Mouse (Mus musculus) testis, adult 2 months (tissue): ENCODE measurements around the gene Abca2. TPM values are rescaled to one million over a fixed set of nuclear protein-coding genes. Genes with fewer than 3 reads are reported as not detected.

Source experiments
- H3K27ac ChIP-seq: fragments of 200-500 bp; 2 replicates; pipeline ENCODE4 v1.5.1; 2012; ENCODE audit warnings: low read depth, low read length; ENCODE audit not compliant: control insufficient read depth, insufficient read depth
- H3K27me3 ChIP-seq: fragments of 200-500 bp; 2 replicates; pipeline ENCODE4 v1.6.1; 2012; ENCODE audit warnings: mild to moderate bottlenecking, low read length, moderate library complexity; ENCODE audit not compliant: control insufficient read depth, insufficient read depth
- H3K36me3 ChIP-seq: fragments of 200-500 bp; 2 replicates; pipeline ENCODE4 v1.6.1; 2012; ENCODE audit warnings: mild to moderate bottlenecking, low read length; ENCODE audit not compliant: control insufficient read depth, insufficient read depth
- H3K4me1 ChIP-seq: fragments of 200-500 bp; 2 replicates; pipeline ENCODE4 v1.6.1; 2012; ENCODE audit warnings: low read length; ENCODE audit not compliant: control insufficient read depth, insufficient read depth
- H3K4me3 ChIP-seq: fragments of 200-500 bp; 2 replicates; pipeline ENCODE4 v1.5.1; 2012; ENCODE audit warnings: low read depth, mild to moderate bottlenecking, low read length, moderate library complexity, mixed read lengths; ENCODE audit not compliant: control insufficient read depth
- CTCF ChIP-seq: fragments of 200-500 bp; IDR thresholded peaks from 2 replicates; pipeline ENCODE4 v1.5.1; 2012; ENCODE audit warnings: low read depth, mild to moderate bottlenecking, inconsistent platforms, low read length, moderate library complexity; ENCODE audit not compliant: control insufficient read depth, insufficient read depth, insufficient replicate concordance
- POLR2A ChIP-seq: fragments of 200-500 bp; IDR thresholded peaks from 2 replicates; pipeline ENCODE4 v1.6.1; 2012; ENCODE audit warnings: low read depth, mild to moderate bottlenecking, inconsistent platforms, low read length, moderate library complexity; ENCODE audit not compliant: control insufficient read depth
- polyA plus RNA-seq: library from polyadenylated mRNA; depleted of rRNA; stranded (reverse); fragments of >200 nt; gene quantifications from 2 replicates; pipeline ENCODE4 v1.2.3, GENCODE M21; 2012; rRNA removed

Gene Abca2
- 17.3 and 18.3 TPM in 2 replicates for polyA plus RNA-seq

- Histone ChIP-seq H3K4me3 (peak within 1 kb of the TSS; percentile 79), H3K27me3 (no peaks in the 10 kb centered on the region), H3K4me1 (peaks cover 9% of the 10 kb centered on the region), H3K36me3 (no peaks in the 10 kb centered on the region), H3K27ac (peak within 1 kb of the TSS; percentile 30)
- TF ChIP-seq CTCF = peak; percentile 92
- peak; percentile 9; the same call in 1 of the 2 replicates for TF ChIP-seq POLR2A
Measured at GRCm38 (mm10) chr2:25428442-25429236, at the start of gene Abca2. Gene Abca2 (plus strand): TSS chr2:25428703.

DNA sequence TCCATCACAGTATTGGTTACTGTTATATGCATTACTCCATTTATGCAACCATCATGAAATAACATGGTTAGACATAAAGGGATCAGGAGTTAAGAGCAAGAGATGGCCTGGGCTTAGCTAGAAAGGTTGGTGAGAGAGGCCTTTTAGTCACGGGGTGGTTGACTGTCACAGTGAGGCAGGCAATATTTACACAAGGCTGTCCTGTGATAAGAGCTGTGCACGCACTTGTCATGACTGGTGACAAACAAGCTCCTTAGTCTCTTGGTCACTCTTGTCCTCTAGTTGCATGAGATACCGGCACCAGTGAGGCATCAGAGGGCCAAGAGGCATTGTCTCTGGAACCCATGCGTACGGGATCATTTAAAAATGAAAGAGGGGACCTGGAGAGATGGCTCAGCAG lies 44.0 kb upstream of the Abca2 start:
- Histone ChIP-seq H3K27me3 (no peaks in the 10 kb centered on the region), H3K4me1 (no peaks in the 10 kb centered on the region; the same call in none of the 2 replicates), H3K36me3 (no peaks in the 10 kb centered on the region), H3K27ac (no peak overlapping the region), H3K4me3 (no peak overlapping the region)
- TF ChIP-seq POLR2A = no peak
- no peak for TF ChIP-seq CTCF

DNA sequence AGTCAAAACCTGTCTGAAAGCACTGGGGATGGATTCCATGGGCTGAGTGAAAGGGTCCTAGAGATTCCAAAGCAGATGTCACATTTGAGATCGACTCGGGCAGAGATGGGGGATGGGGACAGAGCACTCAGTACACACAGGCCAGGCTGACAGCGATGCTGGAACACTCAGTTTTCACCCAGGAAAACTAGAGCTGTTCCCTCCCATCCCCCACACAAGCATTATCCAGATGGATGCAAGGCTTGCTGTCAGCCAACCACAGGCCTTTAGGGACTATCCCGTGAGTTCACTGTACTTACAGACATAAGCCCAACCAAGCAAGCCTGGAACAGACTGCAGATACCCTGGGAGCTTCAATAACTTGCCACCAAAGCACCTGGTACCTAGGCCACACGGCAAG lies 37.2 kb upstream of the Abca2 start:
- no peak for TF ChIP-seq CTCF
- TF ChIP-seq POLR2A = no peak
- Histone ChIP-seq H3K27me3 (no peaks in the 10 kb centered on the region), H3K36me3 (no peaks in the 10 kb centered on the region)

GRCm38 (mm10) chr2:25394281-25395221 lies 34.0 kb upstream of the Abca2 start:
- TF ChIP-seq POLR2A = no peak
- no peak for TF ChIP-seq CTCF
- no peaks in the 10 kb centered on the region for H3K36me3 ChIP-seq
- H3K4me1 ChIP-seq = peaks cover 10% of the 10 kb centered on the region
- no peak overlapping the region for H3K27ac ChIP-seq
- H3K4me3 ChIP-seq = no peak overlapping the region
- H3K27me3 ChIP-seq = no peaks in the 10 kb centered on the region

More for the DNA sequence above, 37.2 kb upstream of the Abca2 start:
- Histone ChIP-seq H3K4me3 (no peak overlapping the region), H3K27ac (no peak overlapping the region), H3K4me1 (peaks cover 8% of the 10 kb centered on the region)

DNA sequence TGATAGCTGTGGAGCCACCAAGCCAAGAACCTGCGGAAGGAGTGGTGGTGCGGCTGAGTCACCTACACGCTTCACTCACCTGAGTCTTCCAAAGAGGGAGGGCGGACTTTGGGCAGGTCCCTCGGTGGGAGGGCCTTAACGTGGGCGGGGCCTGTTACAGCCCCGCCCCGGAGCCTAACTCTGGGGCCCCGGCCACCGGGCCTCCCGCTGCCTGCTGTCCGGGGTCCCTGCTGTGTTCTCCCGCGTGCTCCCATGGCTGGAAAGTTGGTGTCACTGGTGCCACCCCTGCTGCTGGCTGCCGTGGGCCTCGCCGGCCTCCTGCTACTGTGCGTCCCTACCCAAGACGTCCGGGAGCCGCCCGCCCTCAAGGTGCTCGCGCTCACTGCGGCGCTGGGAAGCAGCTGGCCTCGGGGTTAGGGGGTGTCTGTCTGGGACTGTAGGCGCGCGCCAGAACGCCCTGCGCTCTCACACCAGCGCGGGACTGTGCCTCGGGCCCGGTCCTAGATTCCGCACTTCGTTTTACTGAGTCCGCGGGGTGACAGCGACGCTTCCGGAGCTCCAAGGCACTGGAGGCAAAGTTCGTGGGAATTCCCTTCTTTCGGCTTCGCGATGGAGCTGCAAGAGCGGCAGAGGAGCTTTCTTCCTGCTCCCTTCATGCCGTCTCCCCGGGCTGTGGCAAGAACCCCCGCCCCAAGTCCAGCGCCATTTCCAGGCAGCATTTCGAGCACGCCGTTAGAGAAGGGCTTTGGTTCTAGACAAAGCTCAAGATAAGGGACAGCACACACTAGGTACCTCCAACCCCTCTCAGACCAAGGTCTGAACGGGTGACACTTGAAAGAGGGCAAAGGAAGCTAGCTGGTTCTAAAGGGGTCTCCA lies 32.5 kb upstream of the Abca2 start, which contains the start of gene Entpd2:
Gene Entpd2 (plus strand): TSS at position 154 of the 876 bp plus-strand sequence.
- no peaks in the 10 kb centered on the region for H3K27me3 ChIP-seq
- H3K4me3 ChIP-seq = peak within 1 kb of the TSS; percentile 67
- peaks cover 10% of the 10 kb centered on the region for H3K4me1 ChIP-seq
- H3K36me3 ChIP-seq = no peaks in the 10 kb centered on the region
- H3K27ac ChIP-seq = no peak within 1 kb of the TSS
- TF ChIP-seq POLR2A (no peak), CTCF (no peak)

DNA sequence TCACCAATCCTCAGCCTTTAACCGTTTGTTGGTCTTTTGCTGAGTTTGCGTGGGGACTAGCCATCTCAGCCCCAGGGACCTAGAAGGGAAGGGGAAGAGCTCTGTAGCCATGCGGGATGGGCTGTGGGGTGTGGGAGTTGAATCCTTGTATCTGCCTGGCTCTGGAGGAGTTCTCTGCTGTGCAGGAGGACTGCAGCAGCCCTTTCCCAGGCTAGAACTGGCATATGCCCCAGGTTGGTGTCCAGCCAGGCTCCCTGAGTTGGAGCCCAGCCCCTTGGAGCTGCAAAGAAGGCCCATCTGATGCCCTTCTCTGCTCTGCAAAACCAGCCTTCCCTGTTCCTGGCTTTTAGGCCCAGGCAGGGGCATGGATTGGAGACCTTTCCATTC lies 31.9 kb upstream of the Abca2 start:
- Histone ChIP-seq H3K27ac (no peak overlapping the region), H3K36me3 (no peaks in the 10 kb centered on the region), H3K4me3 (peak overlapping the region; percentile 67), H3K4me1 (peaks cover 10% of the 10 kb centered on the region), H3K27me3 (no peaks in the 10 kb centered on the region)
- TF ChIP-seq CTCF = no peak
- TF ChIP-seq POLR2A = no peak
